Mouse (Mus musculus) megakaryocyte, embryonic 14.5 days (primary cell): Measurements from ENCODE around the gene Zcchc24.

Experiments used
- FLI1 ChIP-seq: IDR thresholded peaks from 2 replicates; pipeline ENCODE4 v1.6.1; 2012; ENCODE audit warnings: low read length, inconsistent platforms, mixed read lengths
- GATA1 ChIP-seq: IDR thresholded peaks from 3 replicates; pipeline ENCODE4 v1.6.1; 2012; ENCODE audit warnings: mixed read lengths, low read length, inconsistent platforms, borderline replicate concordance

DNA sequence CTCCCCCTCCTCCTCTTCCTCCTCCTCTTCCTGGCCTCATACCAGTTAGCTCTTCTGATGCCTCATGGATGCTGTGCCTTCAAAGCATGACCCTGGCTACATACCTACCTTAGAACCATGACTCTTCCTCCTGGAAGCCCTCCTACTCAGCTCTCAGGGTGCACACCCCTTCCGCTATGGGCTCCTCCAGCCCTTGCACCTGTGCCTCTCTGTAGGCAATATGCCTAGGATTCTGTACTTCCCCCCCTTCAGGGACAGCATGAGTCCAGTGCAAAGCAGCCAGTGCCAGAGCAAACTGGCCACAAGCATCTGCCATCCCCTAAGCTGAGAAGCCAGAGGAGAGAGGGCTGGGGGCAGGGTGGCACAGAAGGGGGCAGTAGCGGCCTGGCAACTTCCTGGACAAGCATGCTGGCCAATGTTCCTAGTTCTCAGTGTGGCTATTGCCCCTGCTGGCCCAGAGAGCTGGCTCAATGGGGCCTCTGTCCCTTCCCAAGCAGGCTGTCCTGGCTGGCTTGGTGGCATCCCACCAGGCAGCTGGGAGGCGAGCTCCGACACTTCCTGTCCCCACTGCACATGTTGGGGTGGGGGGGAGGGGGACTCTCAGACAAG is 28.8 kb downstream of the Zcchc24 start:
- TF ChIP-seq GATA1 (no peak), FLI1 (no peak)
